Mouse (Mus musculus) liver, embryonic 14.5 days (tissue): Measurements from ENCODE around the gene Pcif1. TPM values are rescaled to one million over a fixed set of nuclear protein-coding genes. Genes with fewer than 3 reads are reported as not detected.
A peak's percentile ranks its signal among the peaks of the same experiment; 100 is the strongest.

Experiments used
- ATAC-seq: fragments of 200-750 bp; cut with Nextera tagmentation; 2 replicates; pipeline ENCODE4 v1.8.0; 2017; ENCODE audit warnings: moderate number of reproducible peaks, mild to moderate bottlenecking, moderate library complexity; ENCODE audit not compliant: insufficient read depth
- DNase-seq, 3 experiments: peaks; one replicate each; pipeline ENCODE4 v3.0.0-alpha.2; 2012 to 2013; ENCODE audit warnings: low read depth in 3 of 3, low spot score in 3 of 3
- H3K27ac ChIP-seq: fragments of 300-500 bp; sonication (generic); 2 replicates; pipeline ENCODE4 v1.5.1; 2014; ENCODE audit warnings: moderate library complexity, mild to moderate bottlenecking, control low read depth, inconsistent platforms
- H3K27me3 ChIP-seq: fragments of 300-500 bp; sonication (generic); 2 replicates; pipeline ENCODE4 v1.6.1; 2014; ENCODE audit warnings: mild to moderate bottlenecking, low read length, moderate library complexity; ENCODE audit not compliant: control insufficient read depth, insufficient read depth
- H3K36me3 ChIP-seq: fragments of 300-500 bp; sonication (generic); replicated peaks from 2 replicates; pipeline ENCODE4 v1.6.1; 2014; ENCODE audit warnings: low read depth; ENCODE audit not compliant: control insufficient read depth, insufficient read depth
- H3K4me1 ChIP-seq, 2 experiments: fragments of 200-500 bp in 1 of 2; fragments of 300-500 bp in 1 of 2; sonication (generic) in 1 of 2; replicated peaks; 2 replicates each; pipeline ENCODE4 v1.6.1; 2012 to 2014; ENCODE audit warnings: antibody characterized with exemption in 1 of 2, inconsistent platforms in 1 of 2, low read length in 1 of 2; ENCODE audit not compliant: control insufficient read depth in 2 of 2, insufficient read depth in 2 of 2
- H3K4me2 ChIP-seq: fragments of 300-500 bp; sonication (generic); 2 replicates; pipeline ENCODE4 v1.6.1; 2014; ENCODE audit warnings: low read depth, mild to moderate bottlenecking, control low read depth, moderate library complexity
- H3K4me3 ChIP-seq, 2 experiments: fragments of 200-500 bp in 1 of 2; fragments of 300-500 bp in 1 of 2; sonication (generic) in 1 of 2; 2 replicates each; pipeline ENCODE4 v1.5.1; 2012 to 2014; ENCODE audit warnings: low read depth in 2 of 2, low read length in 2 of 2, mild to moderate bottlenecking in 2 of 2, control low read depth in 1 of 2, inconsistent platforms in 1 of 2, moderate library complexity in 1 of 2; ENCODE audit not compliant: insufficient read depth in 1 of 2
- H3K9ac ChIP-seq: fragments of 300-500 bp; sonication (generic); replicated peaks from 2 replicates; pipeline ENCODE4 v1.6.1; 2014; ENCODE audit warnings: mild to moderate bottlenecking, control low read depth, moderate library complexity
- H3K9me3 ChIP-seq: fragments of 300-500 bp; sonication (generic); 2 replicates; pipeline ENCODE4 v1.6.1; 2016; ENCODE audit warnings: low read length, mixed read lengths; ENCODE audit not compliant: control insufficient read depth
- CTCF ChIP-seq: IDR thresholded peaks from 2 replicates; pipeline ENCODE4 v1.5.1; 2016; ENCODE audit warnings: antibody characterized with exemption, low read depth, control low read depth
- EP300 ChIP-seq: IDR thresholded peaks from 2 replicates; pipeline ENCODE4 v1.6.1; 2016; ENCODE audit warnings: antibody characterized with exemption, low read depth
- WGBS: fragments of 180-500 bp; shearing (Covaris S2); extraction: QIAGEN DNeasy Blood & Tissue Kit; methylation state at CpG from one replicate; pipeline ENCODE4 v1.1.7; 2014; ENCODE audit not compliant: insufficient replicate concordance; 5-methylcytosine and 5-hydroxymethylcytosine counted together
- polyA plus RNA-seq, 2 experiments: library from polyadenylated mRNA; depleted of rRNA in 1 of 2; stranded (reverse) in 1 of 2; unstranded in 1 of 2; fragments of >200 nt; fragmentation: Nextera tagmentation in 1 of 2; extraction: Ambion mirVana in 1 of 2; gene quantifications; 2 replicates each; pipeline versions ENCODE4 v1.2.1 to v1.2.3; 2012 to 2014

Gene Pcif1
- polyA plus RNA-seq, 2 experiments = 19.6 to 37.5 TPM

DNA sequence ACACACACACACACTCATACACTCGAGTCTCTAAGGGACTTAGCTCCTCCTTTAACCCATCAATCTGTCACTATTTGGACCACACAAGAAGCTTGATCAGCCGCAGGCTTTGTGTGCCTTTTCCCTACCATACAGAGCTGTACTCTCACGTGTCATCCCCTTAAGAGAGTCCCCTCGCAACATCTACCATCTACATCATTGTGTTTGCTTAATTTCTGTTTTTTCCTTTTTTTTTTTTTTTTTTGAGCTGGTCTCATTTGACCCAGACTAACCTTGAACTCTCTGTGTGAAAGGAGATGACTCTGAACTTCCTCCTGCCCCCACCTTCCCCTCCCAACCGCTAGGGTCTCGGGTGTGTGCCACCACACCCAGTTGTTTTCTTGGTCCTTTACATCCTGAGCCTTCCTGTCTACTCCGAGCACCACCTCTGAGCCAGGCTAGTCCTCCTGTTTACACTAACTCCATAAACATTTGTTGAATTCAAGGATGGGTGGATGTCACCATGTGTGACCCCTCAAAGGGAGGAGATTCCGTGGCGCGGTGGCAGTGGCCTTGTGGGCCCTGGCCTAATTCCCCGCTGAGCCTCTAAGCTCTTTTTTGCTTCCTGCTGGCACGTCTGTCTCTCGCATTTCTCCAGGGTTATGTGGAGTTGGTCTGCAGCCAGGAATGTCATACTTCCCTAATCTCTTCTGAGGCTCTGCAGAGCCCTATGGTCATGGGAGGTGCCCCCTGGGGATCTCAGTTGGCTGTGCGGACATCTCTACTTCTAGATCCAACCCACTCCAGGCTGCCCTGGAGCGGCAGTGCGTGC is 12.2 kb upstream of the Pcif1 start:
- no peaks in the 10 kb centered on the region; the same call in 1 of the 2 replicates for H3K9me3 ChIP-seq
- 47% methylated on average over 16 of the region's 16 CpGs for WGBS
- H3K27me3 ChIP-seq = no peaks in the 10 kb centered on the region
- peak; percentile 36; the same call in 1 of the 2 replicates for ATAC-seq
- H3K9ac ChIP-seq = no peak overlapping the region
- no peak for DNase-seq
- no peaks in the 10 kb centered on the region for H3K36me3 ChIP-seq
- no peak overlapping the region for H3K4me3 ChIP-seq
- H3K27ac ChIP-seq = no peak overlapping the region
- H3K4me1 ChIP-seq = peaks cover 0 to 14% of the 10 kb centered on the region in 2 experiments; a peak in 2 of 4 replicates
- no peak for TF ChIP-seq CTCF
- no peak for TF ChIP-seq EP300
- no peak overlapping the region for H3K4me2 ChIP-seq

DNA sequence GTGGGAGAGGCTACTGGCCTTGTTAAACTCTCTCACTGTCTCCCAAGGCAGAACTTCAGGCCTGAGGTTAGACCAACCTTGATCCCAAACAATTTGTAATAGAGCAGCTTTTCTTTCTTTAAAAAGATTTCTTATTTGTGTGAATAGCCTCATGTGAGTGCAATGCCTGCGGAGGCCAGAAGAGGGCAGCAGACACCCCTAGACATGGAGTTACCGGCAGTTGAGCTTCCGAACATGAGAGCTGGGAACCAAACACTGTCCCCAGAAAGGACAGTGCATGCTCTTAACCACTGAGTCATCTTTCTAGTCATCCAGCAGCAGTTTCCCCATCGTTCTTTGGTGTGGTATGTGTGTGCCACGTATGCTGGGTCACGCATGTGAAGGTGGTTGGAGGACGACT is 11.5 kb upstream of the Pcif1 start:
- H3K27me3 ChIP-seq = no peaks in the 10 kb centered on the region
- ATAC-seq = no peak
- peaks cover 0 to 14% of the 10 kb centered on the region in 2 experiments; a peak in 2 of 4 replicates for H3K4me1 ChIP-seq
- WGBS = 89% methylated on average over 7 of the region's 7 CpGs
- H3K4me3 ChIP-seq = no peak overlapping the region
- DNase-seq = no peak
- no peak overlapping the region for H3K4me2 ChIP-seq
- H3K9ac ChIP-seq = no peak overlapping the region
- TF ChIP-seq EP300 (no peak), CTCF (peak; percentile 82)
- H3K9me3 ChIP-seq = no peaks in the 10 kb centered on the region; the same call in 1 of the 2 replicates
- H3K27ac ChIP-seq = no peak overlapping the region
- no peaks in the 10 kb centered on the region for H3K36me3 ChIP-seq

GRCm38 (mm10) chr2:164868491-164868890 is 10.6 kb upstream of the Pcif1 start:
- Histone ChIP-seq H3K27ac (no peak overlapping the region), H3K27me3 (no peaks in the 10 kb centered on the region), H3K36me3 (no peaks in the 10 kb centered on the region), H3K4me2 (no peak overlapping the region), H3K9me3 (no peaks in the 10 kb centered on the region; the same call in 1 of the 2 replicates), H3K4me1 (peaks cover 0 to 14% of the 10 kb centered on the region in 2 experiments; a peak in 2 of 4 replicates), H3K9ac (no peak overlapping the region), H3K4me3 (no peak overlapping the region)
- DNase-seq (no peak), ATAC-seq (no peak)
- 28% methylated on average over 7 of the region's 7 CpGs for WGBS
- TF ChIP-seq CTCF (no peak), EP300 (no peak)

- H3K4me2 ChIP-seq = no peak overlapping the region
- peaks cover 0 to 8% of the 10 kb centered on the region in 2 experiments; a peak in 2 of 4 replicates for H3K4me1 ChIP-seq
- H3K4me3 ChIP-seq = no peak overlapping the region
- no peak overlapping the region for H3K9ac ChIP-seq
- H3K9me3 ChIP-seq = no peaks in the 10 kb centered on the region; the same call in 1 of the 2 replicates
- no peaks in the 10 kb centered on the region for H3K36me3 ChIP-seq
- no peak for DNase-seq
- no peak overlapping the region for H3K27ac ChIP-seq
- H3K27me3 ChIP-seq = no peaks in the 10 kb centered on the region
- no peak for ATAC-seq
- no peak for TF ChIP-seq EP300
- 40% methylated on average over 6 of the region's 6 CpGs for WGBS
These were observed 7.4 kb upstream of the Pcif1 start for GRCm38 (mm10) chr2:164871602-164872303.

DNA sequence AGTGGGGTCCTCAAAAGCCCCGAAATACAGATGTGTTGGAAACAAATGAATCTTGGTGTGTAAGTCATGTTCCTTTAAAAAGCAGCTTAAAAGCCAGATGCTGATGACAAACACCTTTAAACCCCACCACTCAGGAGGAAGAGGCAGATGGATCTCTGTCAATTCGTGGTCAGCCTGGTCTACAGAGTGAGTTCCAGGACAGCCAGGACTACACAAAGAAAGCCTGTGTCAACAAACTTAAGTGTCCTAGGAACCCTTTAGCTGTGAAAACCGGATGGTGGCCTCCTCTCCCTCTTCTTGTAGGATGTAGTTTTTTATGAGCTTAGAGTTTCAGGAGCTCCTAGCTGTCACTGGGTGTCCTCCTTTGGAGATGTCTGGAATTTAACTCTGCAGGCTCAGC is 5.5 kb upstream of the Pcif1 start:
- 27% methylated on average over 3 of the region's 3 CpGs for WGBS
- Histone ChIP-seq H3K27ac (no peak overlapping the region), H3K27me3 (no peaks in the 10 kb centered on the region), H3K4me3 (no peak overlapping the region), H3K9me3 (no peaks in the 10 kb centered on the region), H3K36me3 (no peaks in the 10 kb centered on the region), H3K4me1 (peaks cover 3 to 11% of the 10 kb centered on the region in 2 experiments), H3K4me2 (no peak overlapping the region), H3K9ac (no peak overlapping the region)
- TF ChIP-seq CTCF (no peak), EP300 (no peak)
- DNase-seq (no peak), ATAC-seq (no peak)
